Mouse (Mus musculus): ENCODE data around the gene Slc41a2.

DNA sequence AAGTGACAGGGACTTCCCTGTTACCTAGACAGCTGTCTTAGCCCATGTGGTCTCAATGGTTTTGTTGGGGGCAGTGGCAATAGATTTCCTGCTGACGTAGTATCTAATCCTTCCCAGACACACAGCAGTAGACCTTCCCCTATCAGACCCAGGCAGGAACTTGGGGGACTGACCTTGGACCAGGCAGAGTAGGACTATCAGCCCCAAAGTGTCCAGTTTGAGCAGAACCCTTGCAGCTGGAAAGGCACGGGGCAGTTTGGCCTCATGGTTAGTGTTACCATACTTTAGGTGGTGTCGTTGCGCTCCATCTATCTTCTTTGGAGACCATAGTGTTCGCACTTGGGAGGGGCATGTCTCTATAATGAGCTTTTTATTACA, 8.7 kb upstream of the Slc41a2 start:
- no peak for TF ChIP-seq POLR2A (IDR thresholded peaks at IDR 0.05; ENCODE audit: borderline replicate concordance, insufficient read depth, low read length)
- TF ChIP-seq CTCF (IDR thresholded peaks at IDR 0.05; ENCODE audit: borderline replicate concordance, insufficient read depth, low read depth, low read length), result no peak

Measured in cerebellum, adult 2 months (tissue).